Mouse (Mus musculus) myocyte (in vitro differentiated cells): Measurements from ENCODE around the gene Dph2. TPM values are rescaled to one million over a fixed set of nuclear protein-coding genes. Genes with fewer than 3 reads are reported as not detected.
A peak's percentile ranks its signal among the peaks of the same experiment; 100 is the strongest.

Experiments used
- H3K27me3 ChIP-seq: one replicate; pipeline ENCODE4 v1.6.1; 2011; ENCODE audit not compliant: control insufficient read depth, insufficient read depth, insufficient read length
- H3K36me3 ChIP-seq: one replicate; pipeline ENCODE4 v1.6.1; 2011; ENCODE audit not compliant: control insufficient read depth, insufficient read depth
- H3K4me2 ChIP-seq: one replicate; pipeline ENCODE4 v1.6.1; 2011; ENCODE audit warnings: low read depth, control low read depth
- H3K4me3 ChIP-seq: one replicate; pipeline ENCODE4 v1.5.1; 2011; ENCODE audit warnings: mild to moderate bottlenecking, control low read depth, moderate library complexity
- H3K79me2 ChIP-seq: one replicate; pipeline ENCODE4 v1.6.1; 2011; ENCODE audit not compliant: control insufficient read depth, insufficient read depth
- H3ac ChIP-seq: one replicate; pipeline ENCODE4 v1.6.1; 2011; ENCODE audit not compliant: control insufficient read depth, insufficient read length
- CEBPB ChIP-seq: IDR thresholded peaks from 2 replicates; pipeline ENCODE4 v1.6.1; 2011; ENCODE audit warnings: mild to moderate bottlenecking, moderate library complexity; ENCODE audit not compliant: poor library complexity, insufficient read depth, severe bottlenecking
- E2F4 ChIP-seq: IDR thresholded peaks from one replicate; pipeline ENCODE4 v1.6.1; 2011; ENCODE audit warnings: mild to moderate bottlenecking, control low read depth, moderate library complexity; ENCODE audit not compliant: insufficient read depth
- MAX ChIP-seq: IDR thresholded peaks from one replicate; pipeline ENCODE4 v1.6.1; 2011; ENCODE audit warnings: low read depth, mild to moderate bottlenecking, control low read depth
- MYOD1 ChIP-seq, 3 experiments: IDR thresholded peaks; one replicate each; pipeline ENCODE4 v1.6.1; 2011; ENCODE audit warnings: control low read depth in 2 of 3, low read depth in 2 of 3, mild to moderate bottlenecking in 2 of 3, moderate library complexity in 1 of 3; ENCODE audit not compliant: insufficient read length in 2 of 3, control insufficient read depth in 1 of 3
- MYOG ChIP-seq, 3 experiments: IDR thresholded peaks; one replicate each; pipeline ENCODE4 v1.6.1; 2011; ENCODE audit warnings: control low read depth in 2 of 3, low read depth in 2 of 3, mild to moderate bottlenecking in 2 of 3; ENCODE audit not compliant: insufficient read length in 2 of 3, control insufficient read depth in 1 of 3, insufficient read depth in 1 of 3
- POLR2A ChIP-seq: IDR thresholded peaks from one replicate; pipeline ENCODE4 v1.6.1; 2011; ENCODE audit warnings: low read depth, mild to moderate bottlenecking, control low read depth, moderate library complexity; ENCODE audit not compliant: insufficient read length
- POLR2AphosphoS2 ChIP-seq: IDR thresholded peaks from one replicate; pipeline ENCODE4 v1.6.1; 2011; ENCODE audit warnings: low read depth, control low read depth; ENCODE audit not compliant: insufficient read length
- REST ChIP-seq: IDR thresholded peaks from one replicate; pipeline ENCODE4 v1.6.1; 2011; ENCODE audit warnings: mild to moderate bottlenecking, control low read depth, moderate library complexity; ENCODE audit not compliant: insufficient read depth, insufficient read length
- SRF ChIP-seq: IDR thresholded peaks from one replicate; pipeline ENCODE4 v1.6.1; 2011; ENCODE audit warnings: low read depth; ENCODE audit not compliant: control insufficient read depth, insufficient read length
- TCF12 ChIP-seq: IDR thresholded peaks from one replicate; pipeline ENCODE4 v1.6.1; 2011; ENCODE audit warnings: mild to moderate bottlenecking, control low read depth; ENCODE audit not compliant: poor library complexity, insufficient read depth, severe bottlenecking
- TCF3 ChIP-seq: IDR thresholded peaks from one replicate; pipeline ENCODE4 v1.6.1; 2011; ENCODE audit warnings: low read depth, control low read depth; ENCODE audit not compliant: insufficient read length
- USF1 ChIP-seq: IDR thresholded peaks from one replicate; pipeline ENCODE4 v1.6.1; 2011; ENCODE audit warnings: low read depth, mild to moderate bottlenecking, control low read depth, moderate library complexity
- polyA plus RNA-seq: library from polyadenylated mRNA; unstranded; fragments of >200 nt; fragmentation: generic; extraction: Trizol; gene quantifications from one replicate; pipeline ENCODE4 v1.2.1, GENCODE M21; 2012; ENCODE audit warnings: missing spikeins

The Dph2 gene
- polyA plus RNA-seq, 1 experiment: 8.5 TPM

GRCm38 (mm10) chr4:117912685-117913273 lies 20.9 kb upstream of the Dph2 start:
- peak overlapping the region; percentile 95 for H3K4me3 ChIP-seq
- peaks cover 68% of the 10 kb centered on the region for H3K79me2 ChIP-seq
- H3K36me3 ChIP-seq: peaks cover 5% of the 10 kb centered on the region
- H3ac ChIP-seq: no peak overlapping the region
- TF ChIP-seq MYOG (IDR thresholded peaks at IDR 0.05; ENCODE audit: control insufficient read depth in 1 of 3, insufficient read depth in 1 of 3, insufficient read length in 2 of 3, low read depth in 2 of 3) (no peak), REST (no peak), POLR2A (no peak), MAX (no peak), USF1 (no peak), TCF3 (no peak), CEBPB (no peak), SRF (no peak)
- peak overlapping the region; percentile 83 for H3K4me2 ChIP-seq
- H3K27me3 ChIP-seq: no peaks in the 10 kb centered on the region

- Histone ChIP-seq H3K4me3 (peak overlapping the region; percentile 95), H3K36me3 (peaks cover 8% of the 10 kb centered on the region), H3ac (no peak overlapping the region), H3K79me2 (peaks cover 72% of the 10 kb centered on the region), H3K27me3 (no peaks in the 10 kb centered on the region), H3K4me2 (peak overlapping the region; percentile 2)
- no peak for TF ChIP-seq USF1
- no peak for TF ChIP-seq REST
- no peak for TF ChIP-seq POLR2A
- TF ChIP-seq MYOG (IDR thresholded peaks at IDR 0.05; ENCODE audit: control insufficient read depth in 1 of 3, insufficient read depth in 1 of 3, insufficient read length in 2 of 3, low read depth in 2 of 3): no peak
- TF ChIP-seq MAX: no peak
- TF ChIP-seq POLR2AphosphoS2: no peak
- no peak for TF ChIP-seq CEBPB
- TF ChIP-seq E2F4: no peak
- TF ChIP-seq TCF3: no peak
- TF ChIP-seq MYOD1 (IDR thresholded peaks at IDR 0.05; ENCODE audit: control insufficient read depth in 1 of 3, insufficient read length in 2 of 3, low read depth in 2 of 3): no peak
- TF ChIP-seq TCF12: no peak
- TF ChIP-seq SRF: no peak
Observed at GRCm38 (mm10) chr4:117912131-117912561, 20.3 kb upstream of the Dph2 start.

GRCm38 (mm10) chr4:117908834-117909453 lies 17.1 kb upstream of the Dph2 start:
- Histone ChIP-seq H3K27me3 (no peaks in the 10 kb centered on the region), H3K4me2 (no peak overlapping the region), H3ac (no peak overlapping the region), H3K36me3 (peaks cover 18% of the 10 kb centered on the region), H3K79me2 (peaks cover 65% of the 10 kb centered on the region), H3K4me3 (no peak overlapping the region)
- no peak for TF ChIP-seq POLR2AphosphoS2
- no peak for TF ChIP-seq SRF
- TF ChIP-seq CEBPB: no peak
- TF ChIP-seq E2F4: no peak
- no peak for TF ChIP-seq POLR2A
- TF ChIP-seq REST: no peak
- TF ChIP-seq MYOD1 (IDR thresholded peaks at IDR 0.05; ENCODE audit: control insufficient read depth in 1 of 3, insufficient read length in 2 of 3, low read depth in 2 of 3): no peak
- no peak for TF ChIP-seq MAX
- TF ChIP-seq TCF12: no peak
- TF ChIP-seq USF1: no peak

- TF ChIP-seq SRF (no peak), CEBPB (no peak), E2F4 (no peak), USF1 (no peak), POLR2A (no peak), MYOG (IDR thresholded peaks at IDR 0.05; ENCODE audit: control insufficient read depth in 1 of 3, insufficient read depth in 1 of 3, insufficient read length in 2 of 3, low read depth in 2 of 3) (no peak), TCF12 (no peak), MAX (no peak), TCF3 (no peak), POLR2AphosphoS2 (no peak), MYOD1 (IDR thresholded peaks at IDR 0.05; ENCODE audit: control insufficient read depth in 1 of 3, insufficient read length in 2 of 3, low read depth in 2 of 3) (no peak), REST (no peak)
- no peak overlapping the region for H3K4me3 ChIP-seq
- H3K36me3 ChIP-seq: peaks cover 32% of the 10 kb centered on the region
- H3ac ChIP-seq: no peak overlapping the region
- H3K79me2 ChIP-seq: peaks cover 37% of the 10 kb centered on the region
- no peaks in the 10 kb centered on the region for H3K27me3 ChIP-seq
- no peak overlapping the region for H3K4me2 ChIP-seq
Observed at GRCm38 (mm10) chr4:117906196-117906595, 14.4 kb upstream of the Dph2 start.

GRCm38 (mm10) chr4:117904761-117905160 lies 12.9 kb upstream of the Dph2 start:
- H3K4me2 ChIP-seq: no peak overlapping the region
- H3K79me2 ChIP-seq: peaks cover 24% of the 10 kb centered on the region
- no peak overlapping the region for H3ac ChIP-seq
- no peak overlapping the region for H3K4me3 ChIP-seq
- H3K27me3 ChIP-seq: no peaks in the 10 kb centered on the region
- TF ChIP-seq USF1 (no peak), E2F4 (no peak), REST (no peak), MYOG (IDR thresholded peaks at IDR 0.05; ENCODE audit: control insufficient read depth in 1 of 3, insufficient read depth in 1 of 3, insufficient read length in 2 of 3, low read depth in 2 of 3) (no peak), CEBPB (no peak), SRF (no peak)
- peaks cover 35% of the 10 kb centered on the region for H3K36me3 ChIP-seq
